Mouse (Mus musculus) heart, adult 2 months (tissue): ENCODE measurements around the gene Xlr.
"Not testable (repeated sequence)": the region's sequence is repeated elsewhere in the genome, so short reads cannot be mapped to it uniquely, and the experiment has no call there.

Experiments
- CTCF ChIP-seq: fragments of 200-600 bp; IDR thresholded peaks from 2 replicates; pipeline ENCODE4 v1.8.1; 2022; ENCODE audit warnings: antibody characterized with exemption, mild to moderate bottlenecking, moderate library complexity
- POLR2A ChIP-seq: fragments of 200-500 bp; IDR thresholded peaks from 2 replicates; pipeline ENCODE4 v1.6.1; 2011; ENCODE audit warnings: mild to moderate bottlenecking, low read depth, low read length, control low read depth; ENCODE audit not compliant: insufficient read depth

GRCm38 (mm10) chrX:53797519-53797918 is at the start of gene Xlr:
- TF ChIP-seq CTCF, POLR2A: not testable (repeated sequence)
